11 mouse cellular contexts compared by ENCODE assay signal in the genomic region with DNA sequence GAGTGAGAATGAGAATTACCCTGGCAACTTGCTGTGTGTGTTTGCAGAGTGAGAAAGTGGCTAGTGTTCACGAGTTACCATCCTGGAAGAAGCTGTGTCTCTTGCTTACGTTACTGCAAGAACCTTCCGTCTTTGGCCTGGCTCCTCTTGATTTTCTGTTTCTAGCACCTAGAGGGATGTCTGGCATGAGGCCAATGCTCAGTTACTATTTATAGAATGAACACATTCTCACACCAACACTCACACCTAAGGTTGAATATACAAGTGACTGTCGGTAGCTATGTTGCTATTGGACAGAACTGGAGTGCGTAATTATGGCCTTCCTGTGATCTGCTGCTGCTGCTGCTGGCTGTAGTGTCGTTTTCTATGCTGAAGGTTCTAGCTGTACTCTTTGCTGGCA. TPM values are rescaled to one million over a fixed set of nuclear protein-coding genes. Genes with fewer than 3 reads are reported as not detected.
A peak's percentile ranks its signal among the peaks of the same experiment; 100 is the strongest.
DNase-seq lines count a peak whose midpoint lies in the region; ATAC-seq and TF ChIP-seq lines count a peak whose summit lies in the region.
"Had no signal": no experiment of that assay in that cellular context is flagged by ENCODE, and none has a peak within 500 bp of the region (broad histone marks: within the 10 kb centered on the region; RNA-seq: fewer than 3 reads in every experiment).

No protein-coding gene starts in this region.

- DNase-seq in intestine, embryonic 14.5 days (ENCODE audit: low spot score): no peak
- DNase-seq in MEL (ENCODE audit: low read depth, low spot score): peak; percentile 25
- DNase-seq in brain, embryonic 18.5 days (ENCODE audit: low read depth, low spot score): peak; percentile 12
- no peak for DNase-seq in spleen, postnatal 4 days (ENCODE audit: low spot score in 2 of 2)
- DNase-seq in left cerebral cortex, adult 2 months (ENCODE audit: extremely low spot score in 1 of 2, low spot score in 2 of 2): no peak
- DNase-seq: cerebellum, adult 2 months; layer of hippocampus, postnatal 36 days had no signal

- no peak overlapping the region for H3K4me3 ChIP-seq in intestine, embryonic 14.5 days (ENCODE audit: low read depth, low read length)
- no peak overlapping the region for H3K4me3 ChIP-seq in intestine, embryonic 16.5 days (ENCODE audit: low read length)
- no peak overlapping the region for H3K4me3 ChIP-seq in MEL (ENCODE audit: control insufficient read depth in 1 of 2, insufficient read depth in 1 of 2, low read depth in 2 of 2, low read length in 2 of 2)
- no peak overlapping the region for H3K4me3 ChIP-seq in lung, embryonic 15.5 days
- no peak overlapping the region for H3K4me3 ChIP-seq in left cerebral cortex, adult 2 months
- H3K4me3 ChIP-seq: hindbrain, embryonic 13.5 days had no signal

- intact Hi-C loops in left cerebral cortex, adult 2 months (cut with DNase I): no loop called here

- no peak overlapping the region for H3K9ac ChIP-seq in intestine, embryonic 14.5 days (ENCODE audit: low read length)
- no peak overlapping the region for H3K9ac ChIP-seq in intestine, embryonic 16.5 days (ENCODE audit: low read depth, low read length)
- H3K9ac ChIP-seq in MEL (ENCODE audit: control insufficient read depth, low read depth, low read length, poor library complexity, severe bottlenecking): no peak overlapping the region
- H3K9ac ChIP-seq in lung, embryonic 15.5 days: no peak overlapping the region
- H3K9ac ChIP-seq: hindbrain, embryonic 13.5 days had no signal

- no peak for TF ChIP-seq RAD21 in MEL (IDR thresholded peaks at IDR 0.05; ENCODE audit: low read depth, low read length)

- H3K27ac ChIP-seq in intestine, embryonic 14.5 days (ENCODE audit: low read depth): peak overlapping the region; percentile 75; the same call in 1 of the 2 replicates
- H3K27ac ChIP-seq in intestine, embryonic 16.5 days (ENCODE audit: low read length): no peak overlapping the region
- H3K27ac ChIP-seq in MEL (ENCODE audit: control insufficient read depth, low read depth, low read length): no peak overlapping the region
- 0 out of 2 replicates have a peak overlapping the region, but pooled peaks have one; percentile 25 for H3K27ac ChIP-seq in lung, embryonic 15.5 days
- H3K27ac ChIP-seq in left cerebral cortex, adult 2 months: no peak overlapping the region
- H3K27ac ChIP-seq: hindbrain, embryonic 13.5 days had no signal

- no peak overlapping the region for H3K4me2 ChIP-seq in intestine, embryonic 14.5 days (ENCODE audit: low read length)
- H3K4me2 ChIP-seq in intestine, embryonic 16.5 days (ENCODE audit: low read depth, low read length): no peak overlapping the region
- H3K4me2 ChIP-seq in lung, embryonic 15.5 days: no peak overlapping the region
- H3K4me2 ChIP-seq: hindbrain, embryonic 13.5 days had no signal

- no peak for TF ChIP-seq EP300 in MEL (IDR thresholded peaks at IDR 0.05; ENCODE audit: low read depth in 1 of 2, low read length in 2 of 2)

- no peaks in the 10 kb centered on the region for H3K9me3 ChIP-seq in intestine, embryonic 14.5 days (ENCODE audit: control insufficient read depth, low read length)
- H3K9me3 ChIP-seq in intestine, embryonic 16.5 days (ENCODE audit: control insufficient read depth, low read length): no peaks in the 10 kb centered on the region
- H3K9me3 ChIP-seq in MEL (replicated peaks; ENCODE audit: insufficient read depth, low read length): no peaks in the 10 kb centered on the region
- H3K9me3 ChIP-seq in lung, embryonic 15.5 days: no peaks in the 10 kb centered on the region
- H3K9me3 ChIP-seq: hindbrain, embryonic 13.5 days had no signal

- H3K79me2 ChIP-seq in MEL (ENCODE audit: control insufficient read depth, insufficient read depth, low read length, poor library complexity): peaks cover 61% of the 10 kb centered on the region

- H3K27me3 ChIP-seq in intestine, embryonic 14.5 days (replicated peaks; ENCODE audit: control insufficient read depth, insufficient read depth, low read length): no peaks in the 10 kb centered on the region
- no peaks in the 10 kb centered on the region for H3K27me3 ChIP-seq in intestine, embryonic 16.5 days (replicated peaks; ENCODE audit: control insufficient read depth, insufficient read depth, low read length)
- no peaks in the 10 kb centered on the region for H3K27me3 ChIP-seq in MEL (ENCODE audit: control insufficient read depth in 1 of 2, insufficient read depth in 2 of 2, low read length in 2 of 2)
- H3K27me3 ChIP-seq in lung, embryonic 15.5 days: no peaks in the 10 kb centered on the region
- H3K27me3 ChIP-seq: hindbrain, embryonic 13.5 days had no signal

- TF ChIP-seq CTCF in MEL (IDR thresholded peaks at IDR 0.05 in 2 of 3, conservative IDR thresholded peaks at IDR 0.05 in 1 of 3; ENCODE audit: control insufficient read depth in 1 of 3, insufficient read depth in 1 of 3, low read depth in 2 of 3, low read length in 3 of 3, poor library complexity in 1 of 3, severe bottlenecking in 1 of 3): no peak
- TF ChIP-seq CTCF in left cerebral cortex, adult 2 months (IDR thresholded peaks at IDR 0.05): no peak

- no peaks in the 10 kb centered on the region for H3K36me3 ChIP-seq in intestine, embryonic 14.5 days (ENCODE audit: control insufficient read depth, insufficient read depth, low read length)
- H3K36me3 ChIP-seq in intestine, embryonic 16.5 days (ENCODE audit: control insufficient read depth, insufficient read depth, low read length): no peaks in the 10 kb centered on the region
- peaks cover 0 to 3% of the 10 kb centered on the region in 2 experiments; a peak in 1 of 4 replicates for H3K36me3 ChIP-seq in MEL (ENCODE audit: control insufficient read depth in 1 of 2, insufficient read depth in 2 of 2, low read length in 2 of 2)
- H3K36me3 ChIP-seq in lung, embryonic 15.5 days: no peaks in the 10 kb centered on the region
- H3K36me3 ChIP-seq: hindbrain, embryonic 13.5 days had no signal

- TF ChIP-seq POLR2A in MEL (IDR thresholded peaks at IDR 0.05; ENCODE audit: control insufficient read depth in 1 of 2, insufficient read depth in 1 of 2, low read depth in 1 of 2, low read length in 2 of 2, poor library complexity in 1 of 2): no peak

- H3K4me1 ChIP-seq in intestine, embryonic 14.5 days (replicated peaks; ENCODE audit: control insufficient read depth, insufficient read depth, low read length): no peaks in the 10 kb centered on the region; the same call in 1 of the 2 replicates
- no peaks in the 10 kb centered on the region for H3K4me1 ChIP-seq in intestine, embryonic 16.5 days (ENCODE audit: control insufficient read depth, insufficient read depth, low read length)
- H3K4me1 ChIP-seq in MEL (ENCODE audit: control insufficient read depth in 1 of 2, insufficient read depth in 2 of 2, low read length in 2 of 2): no peaks in the 10 kb centered on the region
- H3K4me1 ChIP-seq in lung, embryonic 15.5 days: peaks cover 9% of the 10 kb centered on the region

- 37% methylated on average over 6 of the region's 6 CpGs for WGBS in intestine, embryonic 14.5 days
- 39% methylated on average over 6 of the region's 6 CpGs for WGBS in intestine, embryonic 16.5 days
- WGBS in lung, embryonic 15.5 days: 17% methylated on average over 6 of the region's 6 CpGs

- no peak for ATAC-seq in intestine, embryonic 14.5 days (replicated peaks; ENCODE audit: low FRiP score, low TSS enrichment, low read depth)
- ATAC-seq in intestine, embryonic 16.5 days: no peak
- ATAC-seq in lung, embryonic 15.5 days (ENCODE audit: borderline replicate concordance, extremely low read depth, low FRiP score, low TSS enrichment): no peak

TF ChIP-seq in MEL, 35 proteins besides CTCF, POLR2A, EP300 and RAD21 (continues in another document):
- TF ChIP-seq CHD2 (IDR thresholded peaks at IDR 0.05; ENCODE audit: low read length) (no peak), NELFE (IDR thresholded peaks at IDR 0.05; ENCODE audit: low read depth, low read length) (no peak), E2F4 (IDR thresholded peaks at IDR 0.05; ENCODE audit: borderline replicate concordance, low read depth, low read length) (no peak), RCOR1 (IDR thresholded peaks at IDR 0.05; ENCODE audit: low read depth, low read length) (no peak), POLR2AphosphoS2 (IDR thresholded peaks at IDR 0.05; ENCODE audit: low read length) (no peak), MAX (IDR thresholded peaks at IDR 0.05; ENCODE audit: low read length) (no peak), MAZ (IDR thresholded peaks at IDR 0.05; ENCODE audit: low read depth, low read length) (no peak), ZC3H11A (IDR thresholded peaks at IDR 0.05; ENCODE audit: low read depth, low read length) (no peak), CHD1 (IDR thresholded peaks at IDR 0.05; ENCODE audit: low read depth, low read length) (no peak), TCF12 (IDR thresholded peaks at IDR 0.05; ENCODE audit: low read depth, low read length) (no peak)

RNA-seq across cellular contexts. Expression of a gene that starts 4.0 kb away (rescaled TPM):
- polyA plus RNA-seq in intestine, embryonic 14.5 days (2014; fragmentation: Nextera tagmentation; extraction: Ambion mirVana): not detected in 2 replicates
- polyA plus RNA-seq in intestine, embryonic 16.5 days (2015; fragmentation: Nextera tagmentation; extraction: Ambion mirVana): not detected in 2 replicates
- 0.08 TPM in 1 of 2 replicates, not detected in the other for total RNA-seq in MEL (2012; rRNA removed)
- polyA plus RNA-seq in MEL (2012; ENCODE audit: insufficient read depth in 1 of 2, insufficient read length in 2 of 2, low read depth in 1 of 2, low replicate concordance in 2 of 2, missing spikeins in 1 of 2): not detected
- not detected in 2 replicates for polyA plus RNA-seq in lung, embryonic 15.5 days (2015; fragmentation: Nextera tagmentation; extraction: Ambion mirVana)
- under 1 TPM in 1 of 2 experiments, not detected in 1; 0.50 TPM for total RNA-seq in left cerebral cortex, adult 2 months (2021)
- total RNA-seq: adrenal gland, adult 18-20 months; layer of hippocampus, postnatal 36 days had no signal
- polyA plus RNA-seq: hindbrain, embryonic 13.5 days had no signal

RNA-seq across cellular contexts. Expression of a gene that starts 5.8 kb away (rescaled TPM):
- 0.28 and 0.73 TPM in 2 replicates for polyA plus RNA-seq in intestine, embryonic 14.5 days (2014; fragmentation: Nextera tagmentation; extraction: Ambion mirVana)
- polyA plus RNA-seq in intestine, embryonic 16.5 days (2015; fragmentation: Nextera tagmentation; extraction: Ambion mirVana): 0.20 and 0.24 TPM in 2 replicates
- 24.5 and 46.5 TPM in 2 replicates for total RNA-seq in MEL (2012; rRNA removed)
- polyA plus RNA-seq in MEL (2012; ENCODE audit: insufficient read depth in 1 of 2, insufficient read length in 2 of 2, low read depth in 1 of 2, low replicate concordance in 2 of 2, missing spikeins in 1 of 2): 10 to 100 TPM in 1 of 2 experiments, not detected in 1; 28.9 TPM
- polyA plus RNA-seq in lung, embryonic 15.5 days (2015; fragmentation: Nextera tagmentation; extraction: Ambion mirVana): 0.06 TPM in 1 of 2 replicates, not detected in the other
- under 1 TPM; 0.56 to 0.57 TPM for total RNA-seq in left cerebral cortex, adult 2 months (2021)

RNA-seq across cellular contexts. Expression of a gene that starts 10.4 kb away (rescaled TPM):
- 845 and 1,000 TPM in 2 replicates for polyA plus RNA-seq in intestine, embryonic 14.5 days (2014; fragmentation: Nextera tagmentation; extraction: Ambion mirVana)
- polyA plus RNA-seq in intestine, embryonic 16.5 days (2015; fragmentation: Nextera tagmentation; extraction: Ambion mirVana): 900 and 957 TPM in 2 replicates
- total RNA-seq in MEL (2012; rRNA removed): 461 and 487 TPM in 2 replicates
- polyA plus RNA-seq in MEL (2012; ENCODE audit: insufficient read depth in 1 of 2, insufficient read length in 2 of 2, low read depth in 1 of 2, low replicate concordance in 2 of 2, missing spikeins in 1 of 2): 1,000 to 10,000 TPM in 1 of 2 experiments, 100 to 1,000 TPM in 1; 224 to 1,158 TPM
- polyA plus RNA-seq in lung, embryonic 15.5 days (2015; fragmentation: Nextera tagmentation; extraction: Ambion mirVana): 634 and 662 TPM in 2 replicates
- total RNA-seq in left cerebral cortex, adult 2 months (2021): 100 to 1,000 TPM; 328 to 341 TPM

Comparison
In these comparisons a context has a peak if more than half of its experiments do, and no peak if none do; other contexts are left out.
1. H3K27ac ChIP-seq: peak in intestine, embryonic 14.5 days (single experiment) and lung, embryonic 15.5 days (single experiment); none in intestine, embryonic 16.5 days (single experiment), MEL (single experiment) and left cerebral cortex, adult 2 months (single experiment).
2. DNase-seq: peak in MEL (single experiment) and brain, embryonic 18.5 days (single experiment); none in intestine, embryonic 14.5 days (single experiment), spleen, postnatal 4 days (0 of 2) and left cerebral cortex, adult 2 months (0 of 2).